Mouse (Mus musculus) neural tube, embryonic 14.5 days (tissue): ENCODE measurements around the gene Caprin1. TPM values are rescaled to one million over a fixed set of nuclear protein-coding genes. Genes with fewer than 3 reads are reported as not detected.

ENCODE experiments used
- ATAC-seq: fragments of 200-750 bp; cut with Nextera tagmentation; 2 replicates; pipeline ENCODE4 v1.8.0; 2017; ENCODE audit warnings: low read depth, mild to moderate bottlenecking, moderate TSS enrichment, moderate library complexity
- H3K27ac ChIP-seq: fragments of 300-500 bp; sonication (generic); 2 replicates; pipeline ENCODE4 v1.5.1; 2014; ENCODE audit warnings: low read depth, mild to moderate bottlenecking, control low read depth, low read length, moderate library complexity, mixed read lengths
- H3K27me3 ChIP-seq: fragments of 300-500 bp; sonication (generic); 2 replicates; pipeline ENCODE4 v1.6.1; 2014; ENCODE audit warnings: low read length; ENCODE audit not compliant: control insufficient read depth, insufficient read depth
- H3K36me3 ChIP-seq: fragments of 300-500 bp; sonication (generic); 2 replicates; pipeline ENCODE4 v1.6.1; 2014; ENCODE audit warnings: low read length, mixed read lengths; ENCODE audit not compliant: control insufficient read depth, insufficient read depth
- H3K4me1 ChIP-seq: fragments of 300-500 bp; sonication (generic); 2 replicates; pipeline ENCODE4 v1.6.1; 2014; ENCODE audit warnings: low read length; ENCODE audit not compliant: control insufficient read depth, insufficient read depth
- H3K4me2 ChIP-seq: fragments of 300-500 bp; sonication (generic); 2 replicates; pipeline ENCODE4 v1.6.1; 2014; ENCODE audit warnings: mild to moderate bottlenecking, low read depth, low read length, control low read depth
- H3K4me3 ChIP-seq: fragments of 300-500 bp; sonication (generic); 2 replicates; pipeline ENCODE4 v1.5.1; 2014; ENCODE audit warnings: low read depth, low read length, control low read depth, mixed read lengths
- H3K9ac ChIP-seq: fragments of 300-500 bp; sonication (generic); replicated peaks from 2 replicates; pipeline ENCODE4 v1.6.1; 2014; ENCODE audit warnings: low read depth, mild to moderate bottlenecking, control low read depth, low read length, mixed read lengths
- H3K9me3 ChIP-seq: fragments of 300-500 bp; sonication (generic); 2 replicates; pipeline ENCODE4 v1.6.1; 2016; ENCODE audit warnings: low read length; ENCODE audit not compliant: control insufficient read depth
- WGBS: fragments of 180-500 bp; shearing (Covaris S2); extraction: QIAGEN DNeasy Blood & Tissue Kit; methylation state at CpG from one replicate; pipeline ENCODE4 v1.1.7; 2014; 5-methylcytosine and 5-hydroxymethylcytosine counted together
- polyA plus RNA-seq: library from polyadenylated mRNA; unstranded; fragments of >200 nt; fragmentation: Nextera tagmentation; extraction: Ambion mirVana; gene quantifications from 2 replicates; pipeline ENCODE4 v1.2.1, GENCODE M21; 2014

Gene Caprin1
- polyA plus RNA-seq, 1 experiment from 2014 or later, result 397 TPM

- no peaks in the 10 kb centered on the region for H3K36me3 ChIP-seq
- H3K9me3 ChIP-seq, result no peaks in the 10 kb centered on the region
- no peak for ATAC-seq
- no peaks in the 10 kb centered on the region for H3K27me3 ChIP-seq
- 74% methylated on average over 3 of the region's 3 CpGs for WGBS
- H3K27ac ChIP-seq, result no peak overlapping the region
- H3K9ac ChIP-seq, result no peak overlapping the region
- H3K4me3 ChIP-seq, result no peak overlapping the region
- H3K4me2 ChIP-seq, result no peak overlapping the region
- no peaks in the 10 kb centered on the region for H3K4me1 ChIP-seq
These were observed 36.5 kb upstream of the Caprin1 start for GRCm38 (mm10) chr2:103833816-103834445.

GRCm38 (mm10) chr2:103832899-103833298, 35.5 kb upstream of the Caprin1 start:
- H3K4me1 ChIP-seq, result no peaks in the 10 kb centered on the region
- 79% methylated on average over 5 of the region's 5 CpGs for WGBS
- ATAC-seq, result no peak
- H3K27ac ChIP-seq, result no peak overlapping the region
- no peaks in the 10 kb centered on the region for H3K36me3 ChIP-seq
- no peaks in the 10 kb centered on the region for H3K9me3 ChIP-seq
- H3K4me2 ChIP-seq, result no peak overlapping the region
- no peaks in the 10 kb centered on the region for H3K27me3 ChIP-seq
- H3K9ac ChIP-seq, result no peak overlapping the region
- no peak overlapping the region for H3K4me3 ChIP-seq

GRCm38 (mm10) chr2:103828900-103829299, 31.5 kb upstream of the Caprin1 start:
- Histone ChIP-seq H3K27me3 (no peaks in the 10 kb centered on the region), H3K36me3 (no peaks in the 10 kb centered on the region), H3K9ac (no peak overlapping the region), H3K27ac (no peak overlapping the region), H3K4me1 (no peaks in the 10 kb centered on the region), H3K9me3 (no peaks in the 10 kb centered on the region), H3K4me3 (no peak overlapping the region), H3K4me2 (no peak overlapping the region)
- no peak for ATAC-seq

DNA sequence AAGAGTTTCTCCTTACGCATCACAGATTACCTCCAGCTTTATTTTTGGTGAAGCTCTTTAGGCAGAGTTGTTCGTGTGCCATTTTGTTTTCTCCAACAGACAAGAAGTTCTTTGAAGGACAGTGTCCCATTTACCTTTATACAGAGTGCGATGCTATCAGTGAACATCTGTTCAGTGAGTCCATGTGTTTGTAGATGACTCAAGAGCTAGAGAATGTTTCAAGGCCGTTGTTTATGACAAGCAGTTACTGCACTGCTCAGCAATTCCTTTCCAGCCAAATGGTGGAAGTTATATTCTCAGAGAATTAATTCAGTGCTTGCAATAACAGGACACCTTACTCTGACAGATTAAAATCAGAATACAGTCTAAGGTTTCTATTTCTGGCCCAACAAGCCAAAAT, 27.5 kb upstream of the Caprin1 start:
- no peak for ATAC-seq
- H3K9me3 ChIP-seq, result no peaks in the 10 kb centered on the region
- no peak overlapping the region for H3K9ac ChIP-seq
- H3K4me2 ChIP-seq, result no peak overlapping the region
- no peaks in the 10 kb centered on the region for H3K27me3 ChIP-seq
- no peaks in the 10 kb centered on the region for H3K4me1 ChIP-seq
- no peak overlapping the region for H3K4me3 ChIP-seq
- no peaks in the 10 kb centered on the region for H3K36me3 ChIP-seq
- 86% methylated on average over 4 of the region's 4 CpGs for WGBS
- H3K27ac ChIP-seq, result no peak overlapping the region

- H3K9ac ChIP-seq, result no peak overlapping the region
- ATAC-seq, result no peak
- no peaks in the 10 kb centered on the region for H3K4me1 ChIP-seq
- no peak overlapping the region for H3K27ac ChIP-seq
- H3K27me3 ChIP-seq, result no peaks in the 10 kb centered on the region
- H3K9me3 ChIP-seq, result no peaks in the 10 kb centered on the region
- H3K4me2 ChIP-seq, result no peak overlapping the region
- no peak overlapping the region for H3K4me3 ChIP-seq
- H3K36me3 ChIP-seq, result no peaks in the 10 kb centered on the region
- 74% methylated on average over 7 of the region's 7 CpGs for WGBS
These were observed 25.1 kb upstream of the Caprin1 start for GRCm38 (mm10) chr2:103822560-103822959.

GRCm38 (mm10) chr2:103817145-103817895, 19.9 kb upstream of the Caprin1 start:
- H3K9me3 ChIP-seq, result no peaks in the 10 kb centered on the region
- WGBS, result 37% methylated on average over 6 of the region's 6 CpGs
- H3K27ac ChIP-seq, result no peak overlapping the region
- 0 out of 2 replicates have a peak, but pooled peaks have one; percentile 58 for ATAC-seq
- no peaks in the 10 kb centered on the region for H3K36me3 ChIP-seq
- no peak overlapping the region for H3K4me3 ChIP-seq
- H3K9ac ChIP-seq, result no peak overlapping the region
- H3K4me2 ChIP-seq, result no peak overlapping the region
- H3K4me1 ChIP-seq, result no peaks in the 10 kb centered on the region
- no peaks in the 10 kb centered on the region for H3K27me3 ChIP-seq

GRCm38 (mm10) chr2:103815976-103816375, 18.5 kb upstream of the Caprin1 start:
- Histone ChIP-seq H3K4me2 (no peak overlapping the region), H3K36me3 (no peaks in the 10 kb centered on the region), H3K4me3 (no peak overlapping the region), H3K27me3 (no peaks in the 10 kb centered on the region), H3K27ac (no peak overlapping the region), H3K9me3 (no peaks in the 10 kb centered on the region), H3K4me1 (no peaks in the 10 kb centered on the region), H3K9ac (no peak overlapping the region)
- WGBS, result 91% methylated on average over 3 of the region's 3 CpGs
- no peak for ATAC-seq

DNA sequence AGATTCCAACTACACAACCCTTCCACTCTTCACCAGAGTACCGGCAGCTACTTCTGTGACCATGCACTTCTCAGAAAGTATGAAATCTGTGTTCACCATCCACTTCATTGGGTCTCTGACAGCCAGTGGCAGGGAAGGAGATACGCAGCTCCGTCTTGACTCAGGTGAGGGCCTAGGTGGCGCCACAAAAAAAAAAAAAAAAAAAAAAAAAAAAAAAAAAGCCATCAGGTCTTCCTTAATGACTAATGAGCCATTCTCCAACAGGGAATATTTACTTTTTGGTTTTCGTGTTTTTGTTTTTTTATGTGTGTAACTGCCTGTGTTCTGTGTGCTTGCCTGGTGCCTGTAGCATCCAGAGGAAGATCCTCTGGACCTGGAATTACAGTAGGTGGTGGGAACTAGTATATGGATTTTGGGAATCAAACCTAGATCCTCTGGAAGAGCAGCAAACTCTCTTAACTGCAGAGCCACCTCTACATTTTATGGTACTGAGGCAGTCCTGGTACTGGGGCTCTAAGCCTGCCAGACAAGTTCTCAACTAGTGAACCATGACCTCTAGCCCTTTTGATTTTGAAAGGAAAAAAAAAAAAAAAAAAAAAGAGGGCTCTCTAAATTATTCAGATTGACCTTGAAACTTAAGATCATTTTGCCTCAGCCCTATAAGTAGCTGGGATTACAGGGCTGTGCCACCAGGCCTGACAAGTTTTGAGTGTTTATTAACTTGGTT, 14.2 kb upstream of the Caprin1 start:
- H3K9me3 ChIP-seq, result no peaks in the 10 kb centered on the region
- no peak overlapping the region for H3K4me2 ChIP-seq
- H3K36me3 ChIP-seq, result no peaks in the 10 kb centered on the region
- WGBS, result 68% methylated on average over 5 of the region's 5 CpGs
- no peak for ATAC-seq
- H3K4me1 ChIP-seq, result no peaks in the 10 kb centered on the region
- no peak overlapping the region for H3K4me3 ChIP-seq
- H3K27ac ChIP-seq, result no peak overlapping the region
- H3K9ac ChIP-seq, result no peak overlapping the region
- no peaks in the 10 kb centered on the region for H3K27me3 ChIP-seq

DNA sequence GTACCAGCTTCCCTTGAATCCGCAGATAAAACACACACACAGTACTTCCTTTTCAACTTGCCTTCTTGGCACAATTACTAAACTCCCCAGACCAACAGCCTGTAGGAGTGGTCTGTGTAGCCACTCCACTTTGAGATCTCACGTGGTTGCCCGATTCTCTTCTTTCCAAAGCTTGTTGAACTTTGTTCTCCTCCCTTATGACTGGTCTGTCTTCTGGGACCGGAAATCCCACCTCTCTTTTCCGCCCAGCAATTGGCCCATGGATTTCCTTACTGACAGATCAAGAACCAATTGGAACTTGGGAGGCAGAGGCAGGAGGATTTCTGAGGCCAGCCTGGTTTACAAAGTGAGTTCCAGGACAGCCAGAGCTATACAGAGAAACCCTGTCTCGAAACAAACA, 13.0 kb upstream of the Caprin1 start:
- Histone ChIP-seq H3K9me3 (no peaks in the 10 kb centered on the region), H3K27me3 (no peaks in the 10 kb centered on the region), H3K36me3 (no peaks in the 10 kb centered on the region), H3K4me2 (no peak overlapping the region), H3K4me1 (no peaks in the 10 kb centered on the region), H3K9ac (no peak overlapping the region), H3K27ac (no peak overlapping the region), H3K4me3 (no peak overlapping the region)
- no peak for ATAC-seq
- WGBS, result 91% methylated on average over 6 of the region's 6 CpGs
